Mouse (Mus musculus) heart, adult 2 months (tissue): Measurements from ENCODE around the gene Gm20388.

Source experiments
- CTCF ChIP-seq: fragments of 200-600 bp; IDR thresholded peaks from 2 replicates; pipeline ENCODE4 v1.8.1; 2022; ENCODE audit warnings: antibody characterized with exemption, mild to moderate bottlenecking, moderate library complexity
- POLR2A ChIP-seq: fragments of 200-500 bp; IDR thresholded peaks from 2 replicates; pipeline ENCODE4 v1.6.1; 2011; ENCODE audit warnings: mild to moderate bottlenecking, low read depth, low read length, control low read depth; ENCODE audit not compliant: insufficient read depth

- TF ChIP-seq CTCF = no peak
- TF ChIP-seq POLR2A = no peak
Observed at GRCm38 (mm10) chr8:122086064-122086463, 2175.4 kb downstream of the Gm20388 start.
